Mouse (Mus musculus) G1E (cell line): ENCODE results near the gene Zfp169.

ENCODE experiments used
- CTCF ChIP-seq: IDR thresholded peaks from 2 replicates; pipeline ENCODE4 v1.5.1; 2012; ENCODE audit warnings: low read depth, low read length, inconsistent platforms, mixed read lengths
- TAL1 ChIP-seq: conservative IDR thresholded peaks from 2 replicates; pipeline ENCODE4 v1.6.1; 2012; ENCODE audit warnings: low read depth, low read length, inconsistent platforms, mixed read lengths

DNA sequence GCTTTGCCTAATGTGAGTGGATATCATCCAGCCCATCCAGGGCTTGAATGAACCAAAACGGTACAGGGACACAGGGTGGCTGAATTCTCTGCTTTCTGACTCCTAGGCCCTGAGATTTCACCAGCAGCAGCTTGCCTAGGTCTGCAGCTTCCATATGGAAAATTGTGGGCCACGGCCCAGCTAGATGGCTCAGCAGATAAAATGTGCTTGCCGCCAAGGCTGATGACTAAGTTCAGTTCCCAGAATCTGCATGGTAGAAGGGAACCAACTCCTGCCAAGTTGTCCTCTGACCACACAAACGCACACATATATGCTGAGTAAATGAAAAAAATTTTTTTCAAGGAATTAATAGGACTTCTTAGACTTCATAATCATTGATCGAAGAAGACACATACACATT lies 35.0 kb upstream of the Zfp169 start:
- no peak for TF ChIP-seq CTCF
- TF ChIP-seq TAL1 = no peak
